Mouse (Mus musculus) thymus, postnatal 14 days (tissue): Measurements from ENCODE around the gene Ucp2.
"Not testable (repeated sequence)": the region's sequence is repeated elsewhere in the genome, so short reads cannot be mapped to it uniquely, and the experiment has no call there.

ENCODE experiments used
- DNase-seq: peaks from one replicate; pipeline ENCODE4 v3.0.0; 2021

Ucp2 gene

DNA sequence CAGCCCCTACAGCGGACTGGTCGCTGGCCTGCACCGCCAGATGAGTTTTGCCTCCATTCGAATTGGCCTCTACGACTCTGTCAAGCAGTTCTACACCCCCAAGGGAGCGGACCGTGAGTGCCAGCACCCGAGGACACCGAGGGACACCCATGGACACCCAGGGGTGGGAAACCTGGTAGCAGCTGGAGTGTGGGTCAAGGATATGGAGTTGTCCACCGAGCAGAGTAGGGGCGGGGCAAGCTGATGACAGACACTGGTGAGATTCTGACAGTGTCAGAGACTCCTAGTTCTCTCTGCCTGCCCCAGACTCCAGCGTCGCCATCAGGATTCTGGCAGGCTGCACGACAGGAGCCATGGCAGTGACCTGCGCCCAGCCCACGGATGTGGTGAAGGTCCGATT lies 13.0 kb upstream of the Ucp2 start:
- no peak for DNase-seq

DNA sequence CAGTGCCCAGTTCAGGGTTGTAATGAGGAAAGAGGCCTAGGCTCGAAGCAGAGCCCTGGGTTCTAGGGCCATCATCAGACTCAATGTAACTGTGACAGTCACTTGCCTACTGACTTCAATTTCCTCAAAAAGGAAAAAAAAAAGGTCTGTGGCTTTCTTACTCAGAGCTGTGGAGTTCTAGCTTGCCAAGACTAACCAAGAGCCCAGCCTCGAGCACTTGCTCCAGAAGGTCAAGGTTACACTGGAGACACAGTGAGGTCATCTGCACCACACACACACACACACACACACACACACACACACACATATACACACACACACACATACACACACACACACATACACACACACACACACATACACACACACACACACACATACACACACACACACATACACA lies 11.1 kb upstream of the Ucp2 start:
- DNase-seq: not testable (repeated sequence)

DNA sequence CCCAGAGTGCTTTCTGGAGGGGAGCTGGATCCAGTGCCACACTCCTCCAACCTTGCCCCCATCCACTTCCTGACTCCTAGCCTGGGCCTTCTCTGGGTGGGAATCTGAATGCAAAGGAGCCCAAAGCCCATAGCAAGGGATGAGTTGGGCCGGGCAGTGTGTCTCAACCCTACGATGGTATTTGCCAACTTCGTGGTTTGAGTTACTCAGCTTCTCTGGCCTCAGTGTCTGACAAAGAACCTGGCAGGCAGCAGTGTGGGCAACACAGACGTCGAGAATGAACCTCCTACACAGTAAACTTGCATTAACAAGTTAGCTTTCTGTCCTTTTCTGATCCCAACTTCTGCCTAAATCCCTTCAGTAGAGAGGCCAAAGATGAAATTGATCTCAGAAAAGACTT lies 8.6 kb upstream of the Ucp2 start:
- no peak for DNase-seq

DNA sequence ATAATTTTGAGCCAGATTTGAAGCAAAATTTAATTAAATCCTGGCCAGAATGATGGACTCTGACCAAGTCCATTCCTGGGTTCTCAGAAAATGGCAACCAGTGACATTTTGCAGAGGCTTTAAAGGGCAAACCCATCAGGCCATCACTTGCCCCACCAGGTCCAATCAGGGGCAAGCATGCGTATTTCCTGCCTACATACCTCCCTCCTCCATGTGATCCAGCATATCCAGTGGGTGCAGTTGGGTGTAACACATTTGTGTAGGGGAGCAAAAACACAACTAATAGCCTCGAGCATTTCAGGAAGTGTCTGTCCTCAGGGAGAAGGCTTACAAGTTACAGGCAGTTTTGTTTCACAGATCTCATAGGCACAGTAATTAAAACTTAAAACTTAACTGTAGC lies 5.8 kb upstream of the Ucp2 start:
- DNase-seq: no peak

DNA sequence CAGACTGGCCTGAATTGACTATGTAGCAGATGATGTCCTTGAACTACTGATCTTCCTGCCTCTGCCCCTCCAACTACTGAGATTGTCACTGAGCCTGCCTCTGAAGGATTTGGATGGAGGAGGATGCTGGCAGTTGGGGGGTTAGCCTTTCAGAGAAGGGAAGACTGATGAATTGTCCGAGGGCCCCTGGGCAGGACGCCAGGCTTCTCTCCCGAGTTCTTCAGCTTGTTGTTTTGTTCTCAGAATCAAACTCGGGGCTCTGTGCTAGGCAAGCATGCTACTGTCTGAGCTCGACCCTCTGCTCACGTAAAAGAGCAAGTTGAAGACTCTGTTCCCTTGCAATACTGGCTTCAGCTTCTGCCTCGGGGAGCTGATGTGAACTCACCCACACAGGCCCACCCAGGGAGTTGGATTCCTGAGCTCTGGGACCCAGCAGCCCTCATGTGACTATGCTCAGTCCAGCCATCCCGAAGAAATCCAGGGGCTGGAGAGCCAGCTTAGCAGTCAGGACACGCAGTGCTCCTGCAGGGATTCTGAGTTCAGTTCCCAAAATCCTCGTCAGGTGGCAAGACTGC lies 4.6 kb upstream of the Ucp2 start:
- no peak for DNase-seq

DNA sequence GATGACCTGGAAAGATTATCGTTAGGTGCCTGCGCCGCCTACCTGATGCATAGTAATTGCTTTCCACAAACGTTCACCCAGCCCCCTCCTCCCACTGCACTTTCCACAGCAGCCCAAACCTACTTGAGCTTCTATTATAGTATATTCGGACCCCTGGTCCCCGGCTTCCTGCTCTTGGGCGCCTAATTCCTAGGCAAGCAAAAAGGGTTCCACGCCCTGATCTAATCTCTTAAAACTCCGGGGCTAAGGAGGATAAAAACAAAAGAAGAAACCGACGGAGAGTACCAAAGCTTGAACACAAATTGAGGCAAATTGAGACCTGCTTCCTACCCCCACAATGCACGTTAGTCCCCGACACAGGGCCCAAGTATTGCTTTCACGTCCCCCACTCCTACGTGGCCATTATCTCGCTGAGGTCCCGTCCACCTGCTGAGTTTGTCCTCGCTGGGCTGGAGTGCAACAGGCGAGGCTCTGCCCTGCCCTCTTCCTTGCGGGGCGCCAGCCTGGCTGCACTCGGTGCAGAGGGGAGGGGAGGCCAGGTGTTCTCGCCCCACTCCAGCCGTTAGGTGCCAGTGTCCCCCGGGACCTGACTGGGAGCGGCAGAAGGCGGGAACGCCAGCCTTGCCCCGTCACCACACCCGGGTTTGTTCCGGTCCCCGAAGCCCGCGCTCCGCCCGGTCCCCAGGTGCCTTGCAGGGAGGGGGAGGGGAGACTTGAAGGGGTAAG lies 583 bp upstream of the Ucp2 start:
- peak; percentile 59 for DNase-seq

DNA sequence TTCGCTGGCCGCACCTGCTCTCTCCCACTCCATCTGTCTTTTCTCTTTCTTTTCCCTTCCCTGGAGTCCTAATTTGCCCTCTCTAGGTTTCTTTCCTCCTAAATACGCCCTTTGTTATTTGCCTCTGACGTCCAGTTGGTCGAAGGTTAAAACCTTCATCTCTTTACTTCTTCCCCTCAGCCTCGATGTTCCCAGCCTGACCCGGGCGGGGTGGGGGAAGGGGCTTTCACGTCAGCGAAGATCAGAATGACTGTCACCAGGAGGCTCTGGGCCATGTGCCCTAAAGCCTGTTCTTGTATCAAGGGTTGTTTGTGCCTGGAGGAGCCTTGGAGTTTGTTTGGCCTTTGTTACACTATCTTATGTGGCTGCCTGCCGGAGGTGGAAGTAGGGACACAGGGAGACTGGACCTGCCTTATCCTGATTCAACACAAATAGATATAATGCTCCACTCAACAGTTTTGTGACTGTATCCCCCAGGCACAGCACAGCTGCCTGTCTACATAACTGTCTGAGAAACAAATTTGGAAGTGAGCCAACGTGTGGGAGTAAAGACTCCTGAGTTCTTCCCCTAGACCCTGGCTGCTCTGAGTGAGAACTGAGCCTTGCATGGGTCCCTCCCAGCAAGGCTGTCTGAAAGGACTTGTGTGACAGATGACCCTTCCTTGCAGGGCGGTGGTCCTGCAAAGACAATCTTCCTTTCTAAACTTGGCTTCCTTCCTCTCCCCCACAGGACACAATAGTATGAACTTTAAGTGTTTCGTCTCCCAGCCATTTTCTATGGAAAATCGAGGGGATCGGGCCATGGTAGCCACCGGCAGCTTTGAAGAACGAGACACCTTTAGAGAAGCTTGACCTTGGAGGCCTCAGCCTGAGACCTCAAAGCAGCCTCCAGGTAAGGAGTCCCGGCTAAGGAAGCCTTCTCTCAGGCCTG lies 612 bp downstream of the Ucp2 start:
- peak; percentile 71 for DNase-seq

DNA sequence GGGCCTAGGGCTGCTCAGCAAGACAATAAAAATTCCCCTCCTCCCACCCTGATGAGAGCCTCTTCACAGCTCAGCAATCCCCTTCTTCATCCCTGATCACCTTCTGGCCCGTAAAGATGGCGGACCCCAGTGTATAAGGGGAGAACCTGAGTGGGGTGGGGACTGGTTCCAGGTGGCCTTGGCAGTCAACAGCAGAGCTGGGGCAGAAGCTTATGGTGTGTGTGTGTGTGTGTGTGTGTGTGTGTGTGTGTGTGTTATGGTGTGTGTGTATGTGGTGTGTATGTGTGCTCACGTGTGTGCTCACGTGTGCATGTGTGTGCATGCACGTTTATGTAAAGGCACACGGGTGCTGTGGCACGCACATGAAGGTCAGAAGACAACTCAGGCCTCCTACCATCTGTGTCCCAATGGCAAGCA lies 1.3 kb downstream of the Ucp2 start:
- peak; percentile 47 for DNase-seq

DNA sequence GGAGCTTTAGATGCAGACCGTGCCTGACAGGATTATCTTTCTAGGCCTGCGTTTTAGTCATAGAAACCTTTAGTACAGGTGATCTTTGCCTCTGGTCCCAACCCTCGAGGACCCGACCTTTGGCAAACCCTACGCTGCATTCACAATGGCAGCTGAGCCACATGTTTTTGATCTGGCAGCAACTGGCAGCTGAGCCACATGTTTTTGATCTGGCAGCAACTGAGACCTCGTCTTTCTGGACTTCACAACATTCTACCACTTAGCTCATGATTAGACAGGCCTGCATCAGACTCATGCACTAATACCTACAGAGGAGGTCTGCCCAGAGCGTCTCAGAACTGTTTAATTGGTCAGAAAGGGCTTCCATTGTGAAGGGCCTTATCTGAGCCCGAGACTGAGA lies 1.9 kb downstream of the Ucp2 start:
- DNase-seq: peak; percentile 60

DNA sequence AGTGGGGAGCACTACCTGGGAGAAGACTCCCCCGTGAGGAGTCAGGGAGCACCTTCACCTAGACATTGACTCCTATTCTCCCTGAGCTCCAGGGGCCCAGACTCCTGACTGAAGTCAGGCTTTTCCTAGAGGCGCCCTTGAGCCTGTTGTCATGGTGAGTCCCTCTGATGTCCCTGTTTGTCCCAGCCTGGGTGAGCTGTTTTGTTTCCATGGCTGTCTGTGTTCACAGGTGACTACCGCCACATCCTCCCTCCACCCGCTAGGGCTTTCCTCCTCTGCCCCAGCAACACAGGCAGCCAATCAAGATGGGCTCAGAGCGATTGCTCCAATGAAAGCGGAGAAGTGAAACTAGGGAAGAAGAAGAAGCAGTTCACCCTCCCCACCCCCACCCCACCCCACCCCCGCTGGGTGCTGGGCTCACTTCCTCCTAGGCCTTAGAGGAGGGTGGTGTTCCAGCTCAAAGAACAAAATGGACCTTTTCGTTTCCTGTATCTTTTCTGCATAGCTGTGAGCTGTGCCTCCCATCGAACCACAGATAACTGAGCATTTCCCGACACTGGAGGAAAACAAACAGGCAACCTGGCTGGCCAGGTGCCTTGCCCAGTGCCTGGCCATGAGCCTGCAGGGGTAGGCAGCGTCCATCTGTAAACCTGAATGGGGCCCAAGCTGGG lies 2.6 kb downstream of the Ucp2 start:
- DNase-seq: peak; percentile 92

DNA sequence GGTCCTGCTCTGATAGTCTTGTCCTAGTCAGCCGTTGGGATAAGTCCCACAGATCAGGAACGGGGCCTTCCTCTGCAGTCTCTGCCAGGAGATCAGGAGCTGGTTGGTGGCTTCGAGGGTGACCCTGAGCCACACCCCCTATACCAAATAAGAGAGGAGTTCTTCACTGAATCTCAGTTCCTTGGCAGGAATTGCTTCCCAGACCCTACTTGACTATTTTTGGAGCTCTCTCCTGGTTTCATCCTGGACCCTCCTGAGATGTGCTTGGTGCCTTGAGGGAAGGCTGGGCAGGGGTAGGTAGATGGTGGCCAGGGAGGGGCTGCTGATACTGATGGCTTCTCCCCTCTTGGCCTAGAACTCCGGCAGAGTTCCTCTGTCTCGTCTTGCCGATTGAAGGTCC lies 3.2 kb downstream of the Ucp2 start:
- DNase-seq: no peak

DNA sequence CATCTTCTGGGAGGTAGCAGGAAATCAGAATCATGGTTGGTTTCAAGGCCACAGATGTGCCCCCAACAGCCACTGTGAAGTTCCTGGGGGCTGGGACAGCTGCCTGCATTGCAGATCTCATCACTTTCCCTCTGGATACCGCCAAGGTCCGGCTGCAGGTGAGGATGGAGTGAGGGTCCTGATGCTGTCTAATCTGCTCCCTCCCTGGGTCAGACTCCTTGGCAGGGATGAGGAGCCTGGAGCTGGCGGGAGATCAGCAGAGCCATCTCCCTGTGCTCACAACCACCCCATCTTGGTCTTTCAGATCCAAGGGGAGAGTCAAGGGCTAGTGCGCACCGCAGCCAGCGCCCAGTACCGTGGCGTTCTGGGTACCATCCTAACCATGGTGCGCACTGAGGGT lies 3.7 kb downstream of the Ucp2 start:
- DNase-seq: no peak

DNA sequence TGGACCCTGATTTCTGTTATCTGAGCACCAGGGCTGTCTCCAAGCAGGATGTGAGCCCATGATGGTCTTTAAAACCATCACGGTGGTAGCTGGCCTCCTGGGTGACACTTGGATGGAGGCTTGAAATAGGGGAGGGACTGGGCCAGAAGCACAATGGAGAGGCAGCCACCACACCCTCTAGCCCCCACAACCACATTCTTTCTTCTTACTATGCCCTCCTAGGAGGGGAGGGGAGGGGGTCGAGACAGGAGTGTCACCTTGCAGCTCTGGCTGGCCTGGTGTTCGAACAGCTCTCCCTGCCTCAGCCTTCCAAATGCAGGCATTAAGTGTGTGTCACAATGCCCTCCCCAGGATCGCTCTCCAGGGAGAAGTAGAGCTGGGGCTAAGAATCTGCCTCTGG lies 4.3 kb downstream of the Ucp2 start:
- DNase-seq: no peak

DNA sequence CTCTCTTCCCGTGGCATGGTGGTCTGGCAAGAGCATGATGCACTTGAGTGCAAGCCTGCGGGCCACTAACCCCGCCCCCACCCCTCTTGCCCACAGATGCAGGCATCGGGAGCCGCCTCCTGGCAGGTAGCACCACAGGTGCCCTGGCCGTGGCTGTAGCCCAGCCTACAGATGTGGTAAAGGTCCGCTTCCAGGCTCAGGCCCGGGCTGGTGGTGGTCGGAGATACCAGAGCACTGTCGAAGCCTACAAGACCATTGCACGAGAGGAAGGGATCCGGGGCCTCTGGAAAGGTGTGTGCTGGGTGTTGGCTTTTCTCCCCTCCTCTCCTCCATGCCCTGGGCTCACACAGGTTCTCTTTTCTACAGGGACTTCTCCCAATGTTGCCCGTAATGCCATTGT lies 4.8 kb downstream of the Ucp2 start:
- DNase-seq: no peak

DNA sequence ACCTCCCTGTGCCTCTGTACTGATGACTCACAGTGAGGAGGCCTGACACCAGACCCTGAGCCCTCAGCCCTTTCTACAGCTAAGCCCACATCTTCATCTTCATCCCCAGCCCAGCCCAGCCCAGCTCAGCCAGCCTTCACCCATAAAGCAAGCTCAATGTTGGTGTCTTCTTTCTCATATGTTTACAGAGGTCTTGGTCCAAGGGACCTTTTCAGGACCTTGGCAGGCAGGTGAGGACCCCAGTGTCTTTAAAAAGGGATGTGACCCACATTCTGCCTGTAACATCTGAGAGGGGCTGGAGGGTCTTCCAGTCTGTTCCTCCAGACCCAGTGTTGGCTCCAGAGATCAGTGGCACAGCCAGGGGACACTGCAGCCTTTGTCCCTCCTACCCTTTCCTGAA lies 6.3 kb downstream of the Ucp2 start:
- DNase-seq: no peak

DNA sequence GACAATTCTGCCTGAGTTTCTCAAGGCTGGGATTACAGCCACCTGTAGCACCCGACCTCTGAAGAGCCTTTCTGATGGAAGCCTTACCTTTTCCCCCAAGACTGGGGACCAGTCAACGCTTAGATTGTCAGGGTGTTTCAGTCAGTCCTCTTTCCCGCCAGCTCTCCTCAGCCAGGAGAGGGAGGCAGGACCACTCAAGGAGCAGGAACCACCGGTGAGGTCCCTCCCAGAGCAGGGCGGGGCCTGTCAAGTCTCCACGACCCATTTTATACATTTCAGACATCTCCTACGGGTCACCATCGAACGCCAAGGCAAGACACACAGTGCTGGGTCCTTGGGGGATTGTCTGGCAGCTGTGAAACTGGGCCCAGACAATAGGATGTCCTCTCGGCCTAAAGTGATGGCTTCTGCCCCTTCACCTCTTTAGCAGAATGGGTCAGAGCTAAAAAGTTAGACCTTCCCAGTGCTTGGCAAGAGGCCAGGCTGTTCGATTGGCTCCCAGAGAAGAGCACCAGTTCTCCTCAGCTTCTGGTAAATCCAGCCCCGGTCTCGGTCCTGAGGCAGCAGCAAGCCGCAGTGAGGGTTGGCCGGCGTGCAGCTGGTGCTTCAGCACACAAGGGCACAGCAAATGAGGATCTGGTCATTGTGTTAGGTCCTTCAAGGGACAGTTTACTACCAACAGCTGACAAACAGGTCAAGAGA lies 7.3 kb downstream of the Ucp2 start:
- no peak for DNase-seq

DNA sequence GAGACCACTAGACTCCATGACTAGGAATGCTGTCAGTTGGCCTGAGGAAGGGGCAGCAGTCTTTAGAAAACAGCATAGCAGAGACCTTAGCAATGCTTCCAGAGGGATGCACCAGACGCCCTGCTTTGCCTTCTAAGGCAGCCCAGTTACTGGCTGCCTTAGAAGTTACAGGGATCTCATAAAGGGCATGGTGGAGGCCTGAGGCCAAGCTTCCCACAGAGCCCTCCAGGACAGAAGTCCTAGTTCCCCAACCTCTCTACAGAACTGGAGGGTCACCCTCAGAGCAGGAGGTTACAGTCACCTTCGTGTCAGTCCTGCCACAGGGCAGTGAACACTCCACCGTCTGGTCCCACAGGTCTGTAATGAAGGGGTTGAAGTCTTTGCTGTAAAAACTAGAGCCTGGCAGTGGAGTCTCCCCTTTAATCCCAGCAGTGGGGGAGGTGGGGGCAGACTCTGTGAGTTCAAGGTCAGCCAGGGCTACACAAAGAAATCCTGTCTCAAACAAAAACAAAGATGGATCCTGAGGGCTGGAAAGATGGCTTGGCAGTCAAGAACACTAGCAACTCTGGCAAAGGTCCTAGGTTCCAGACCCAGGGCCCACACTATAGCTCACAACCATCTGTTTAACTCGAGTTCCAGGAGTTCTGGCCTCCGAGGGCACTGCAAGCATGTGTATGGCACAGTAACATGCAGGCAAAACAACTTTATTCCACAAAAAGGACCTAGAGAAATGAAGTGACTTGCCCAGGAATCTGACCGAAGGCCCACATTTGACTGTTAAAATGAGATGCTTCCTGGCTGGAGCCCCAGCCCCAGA lies 8.1 kb downstream of the Ucp2 start:
- peak; percentile 42 for DNase-seq

DNA sequence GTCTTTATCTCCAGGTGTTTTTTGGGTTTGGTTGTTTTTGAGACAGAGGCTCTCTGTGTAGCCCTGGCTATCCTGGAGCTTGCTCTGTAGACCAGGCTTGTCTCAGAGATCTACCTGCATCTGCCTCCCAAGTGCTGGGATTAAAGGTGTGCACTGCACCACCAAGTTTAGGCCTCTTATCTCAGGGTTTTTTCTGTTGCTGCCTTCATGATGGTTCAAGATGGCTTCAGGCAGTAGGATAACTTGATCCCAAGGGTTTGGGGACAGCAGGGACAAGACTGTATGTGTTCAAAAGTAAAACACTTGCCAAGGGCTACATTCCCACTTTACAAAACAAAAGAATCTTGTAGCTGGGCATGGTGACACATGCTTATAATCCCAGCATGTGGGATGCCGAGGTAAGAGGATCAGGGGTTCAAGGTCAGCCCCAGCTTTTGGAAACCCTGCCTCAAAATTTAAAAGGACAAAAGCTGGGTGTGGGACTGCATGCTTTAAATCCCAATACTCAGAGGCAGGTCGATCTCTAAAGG lies 8.8 kb downstream of the Ucp2 start:
- no peak for DNase-seq

DNA sequence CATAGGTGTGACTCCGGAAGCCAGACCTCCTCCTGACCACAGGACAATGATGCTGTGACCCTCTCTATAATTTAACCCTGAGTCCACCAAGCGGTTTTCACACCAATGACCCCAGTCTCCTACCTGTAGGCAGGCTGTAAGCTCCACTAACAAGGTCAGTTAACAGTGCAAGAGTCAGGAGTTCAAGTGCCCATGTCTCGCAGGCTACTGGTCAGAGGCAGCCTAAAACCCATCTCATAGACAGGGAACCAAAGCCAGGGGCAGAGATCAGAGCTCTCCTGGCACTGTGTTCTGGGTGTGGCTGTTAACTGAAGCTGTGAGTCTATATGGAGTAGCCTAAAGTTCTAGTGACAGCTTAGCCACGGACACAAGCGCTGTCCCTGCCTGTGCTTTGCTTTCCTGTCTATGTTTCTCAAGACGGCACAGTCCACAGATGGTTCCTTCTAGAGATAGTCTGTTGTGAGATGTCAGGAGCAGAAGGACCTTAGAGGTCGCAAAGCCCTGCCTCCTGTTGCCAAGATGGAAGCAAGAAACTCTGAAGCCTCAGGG lies 9.3 kb downstream of the Ucp2 start:
- DNase-seq: no peak

DNA sequence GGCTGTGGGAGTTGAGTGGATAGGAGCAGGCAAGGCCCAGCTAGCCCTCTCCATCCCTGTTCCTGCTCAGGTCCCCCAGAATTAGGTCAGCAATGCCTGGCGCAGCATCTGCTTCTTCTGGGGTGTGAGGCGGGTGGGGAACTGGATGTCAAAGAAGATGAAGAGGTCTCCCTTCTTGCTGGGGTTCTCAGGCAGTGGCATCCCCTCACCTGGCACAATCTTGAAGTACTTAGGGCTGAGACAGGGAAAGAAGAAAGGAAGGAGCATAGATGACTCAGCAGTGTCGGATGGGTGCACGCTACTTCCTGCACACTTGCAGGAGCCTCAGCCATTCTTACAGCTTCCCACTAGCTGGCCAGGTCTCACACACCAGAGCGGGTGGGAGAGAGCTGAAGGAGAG lies 9.9 kb downstream of the Ucp2 start:
- DNase-seq: peak; percentile 58
